Comparison of ENCODE assay signal across 21 mouse cellular contexts in the genomic region with DNA sequence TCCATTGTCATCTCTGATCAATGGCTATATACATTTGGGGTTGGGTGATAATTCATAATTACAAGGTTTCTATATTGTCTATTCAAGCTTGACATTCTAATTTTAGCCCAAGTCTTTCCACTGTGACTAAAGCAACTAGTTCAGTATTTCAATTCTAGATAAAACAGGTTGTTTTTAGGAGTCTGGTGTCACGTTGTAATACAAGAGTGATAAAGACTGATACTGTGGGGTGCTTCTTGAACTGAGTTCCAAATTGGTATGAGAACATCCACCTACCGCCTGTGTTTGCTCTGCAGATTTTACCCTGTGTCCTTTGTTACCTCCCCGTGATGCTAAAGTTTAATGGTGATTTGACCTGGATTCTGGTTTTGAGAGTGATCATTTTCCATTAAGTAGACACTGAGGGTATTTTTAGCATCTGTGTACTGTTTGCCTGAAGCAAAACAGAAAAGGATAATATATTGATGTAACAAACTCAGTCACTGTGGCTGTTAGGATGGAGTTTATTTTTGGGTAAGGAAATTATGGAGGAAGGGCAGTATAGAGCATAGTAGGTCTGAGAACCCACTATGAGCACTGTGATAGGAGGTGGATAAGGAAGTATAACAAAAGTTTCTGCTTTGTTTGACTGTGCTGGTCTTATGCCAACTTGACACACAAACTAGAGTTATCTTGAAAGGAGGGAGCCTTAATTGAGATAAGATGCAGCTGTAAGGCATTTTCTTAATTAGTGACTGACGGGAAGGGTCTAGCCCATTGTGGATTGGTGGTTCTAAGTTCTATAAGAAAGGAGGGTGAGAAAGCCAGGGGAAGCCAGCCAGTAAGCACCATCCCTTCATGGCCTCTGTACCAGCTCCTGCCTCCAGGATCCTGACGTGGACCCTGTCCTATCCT.
DNase-seq lines count a peak whose midpoint lies in the region; ATAC-seq and TF ChIP-seq lines count a peak whose summit lies in the region.
"Had no signal": no experiment of that assay in that cellular context is flagged by ENCODE, and none has a peak within 500 bp of the region (broad histone marks: within the 10 kb centered on the region; RNA-seq: fewer than 3 reads in every experiment).

No protein-coding gene starts in this region.

- peaks cover 36% of the 10 kb centered on the region for H3K4me1 ChIP-seq in liver, embryonic 15.5 days (replicated peaks)
- H3K4me1 ChIP-seq in liver, embryonic 12.5 days: peaks cover 22% of the 10 kb centered on the region
- peaks cover 14 to 17% of the 10 kb centered on the region in 2 experiments for H3K4me1 ChIP-seq in MEL (ENCODE audit: control insufficient read depth in 1 of 2, insufficient read depth in 2 of 2, low read length in 2 of 2)
- H3K4me1 ChIP-seq: embryonic facial prominence, embryonic 10.5 days; embryonic facial prominence, embryonic 12.5 days; forebrain, embryonic 13.5 days; forebrain, embryonic 15.5 days had no signal

- no peaks in the 10 kb centered on the region for H3K36me3 ChIP-seq in liver, embryonic 15.5 days (replicated peaks)
- no peaks in the 10 kb centered on the region for H3K36me3 ChIP-seq in liver, embryonic 12.5 days
- peaks cover 0 to 23% of the 10 kb centered on the region in 2 experiments; a peak in 2 of 4 replicates for H3K36me3 ChIP-seq in MEL (ENCODE audit: control insufficient read depth in 1 of 2, insufficient read depth in 2 of 2, low read length in 2 of 2)
- H3K36me3 ChIP-seq in splenic B cell, adult 2 months (ENCODE audit: control insufficient read depth, insufficient read depth, low read length, poor library complexity, severe bottlenecking): no peaks in the 10 kb centered on the region
- H3K36me3 ChIP-seq: embryonic facial prominence, embryonic 10.5 days; embryonic facial prominence, embryonic 12.5 days; forebrain, embryonic 15.5 days; G1E had no signal

- H3K4me2 ChIP-seq in liver, embryonic 15.5 days: no peak overlapping the region
- H3K4me2 ChIP-seq in liver, embryonic 12.5 days: no peak overlapping the region
- H3K4me2 ChIP-seq: embryonic facial prominence, embryonic 12.5 days; forebrain, embryonic 13.5 days; forebrain, embryonic 15.5 days had no signal

- no peak for TF ChIP-seq CTCF in MEL (IDR thresholded peaks at IDR 0.05 in 2 of 3, conservative IDR thresholded peaks at IDR 0.05 in 1 of 3; ENCODE audit: control insufficient read depth in 1 of 3, insufficient read depth in 1 of 3, low read depth in 2 of 3, low read length in 3 of 3, poor library complexity in 1 of 3, severe bottlenecking in 1 of 3)

- peak; percentile 54 to 59 for TF ChIP-seq EP300 in MEL (IDR thresholded peaks at IDR 0.05; ENCODE audit: low read depth in 1 of 2, low read length in 2 of 2)

- no peak for TF ChIP-seq RAD21 in MEL (IDR thresholded peaks at IDR 0.05; ENCODE audit: low read depth, low read length)

- peak; percentile 53 for DNase-seq in MEL (ENCODE audit: low read depth, low spot score)
- peak; percentile 51 for DNase-seq in splenic B cell, adult 2 months (ENCODE audit: low read depth, low spot score)
- DNase-seq in frontal cortex, postnatal 10 days (ENCODE audit: low spot score in 2 of 2): no peak
- DNase-seq in yolk sac, embryonic 10.5 days (ENCODE audit: low spot score): no peak
- DNase-seq: adrenal gland, adult 2 months; adrenal gland, postnatal 10 days; adrenal gland, postnatal 25 days; cerebellum, adult 11 months; cerebellum, adult 18-20 months; cerebellum, adult 8-10 months; cerebellum, adult 9-11 months; cerebellum, postnatal 14 days; cerebellum, postnatal 36 days; forebrain, postnatal 0 days had no signal

- H3K9me3 ChIP-seq in liver, embryonic 15.5 days (replicated peaks): no peaks in the 10 kb centered on the region
- H3K9me3 ChIP-seq in liver, embryonic 12.5 days (replicated peaks): no peaks in the 10 kb centered on the region
- H3K9me3 ChIP-seq in MEL (replicated peaks; ENCODE audit: insufficient read depth, low read length): no peaks in the 10 kb centered on the region
- H3K9me3 ChIP-seq: G1E had no signal

- 70% methylated on average over 5 of the region's 5 CpGs for WGBS in liver, embryonic 15.5 days (ENCODE audit: insufficient replicate concordance)
- 71% methylated on average over 5 of the region's 5 CpGs for WGBS in liver, embryonic 12.5 days (ENCODE audit: insufficient replicate concordance)

- no peak overlapping the region for H3K9ac ChIP-seq in liver, embryonic 15.5 days
- no peak overlapping the region for H3K9ac ChIP-seq in liver, embryonic 12.5 days
- H3K9ac ChIP-seq in MEL (ENCODE audit: control insufficient read depth, low read depth, low read length, poor library complexity, severe bottlenecking): no peak overlapping the region
- H3K9ac ChIP-seq: embryonic facial prominence, embryonic 12.5 days; forebrain, embryonic 13.5 days; forebrain, embryonic 15.5 days; forebrain, postnatal 0 days had no signal

- no peak for TF ChIP-seq POLR2A in MEL (IDR thresholded peaks at IDR 0.05; ENCODE audit: control insufficient read depth in 1 of 2, insufficient read depth in 1 of 2, low read depth in 1 of 2, low read length in 2 of 2, poor library complexity in 1 of 2)

- no peaks in the 10 kb centered on the region for H3K79me2 ChIP-seq in MEL (ENCODE audit: control insufficient read depth, insufficient read depth, low read length, poor library complexity)

- H3K27me3 ChIP-seq in liver, embryonic 15.5 days: no peaks in the 10 kb centered on the region
- 0 out of 2 replicates have a peak, but pooled peaks cover 7% of the 10 kb centered on the region for H3K27me3 ChIP-seq in liver, embryonic 12.5 days (replicated peaks)
- no peaks in the 10 kb centered on the region for H3K27me3 ChIP-seq in MEL (ENCODE audit: control insufficient read depth in 1 of 2, insufficient read depth in 2 of 2, low read length in 2 of 2)
- H3K27me3 ChIP-seq in splenic B cell, adult 2 months (ENCODE audit: control insufficient read depth, insufficient read depth, low read length, poor library complexity, severe bottlenecking): no peaks in the 10 kb centered on the region
- H3K27me3 ChIP-seq: embryonic facial prominence, embryonic 12.5 days; forebrain, embryonic 13.5 days; forebrain, embryonic 15.5 days had no signal

- no peak for ATAC-seq in liver, embryonic 15.5 days (ENCODE audit: insufficient read depth)
- no peak for ATAC-seq in liver, embryonic 12.5 days
- ATAC-seq: forebrain, embryonic 13.5 days; forebrain, embryonic 15.5 days; forebrain, postnatal 0 days had no signal

- H3K27ac ChIP-seq in liver, embryonic 15.5 days (replicated peaks): peak overlapping the region; percentile 11; the same call in 1 of the 2 replicates
- no peak overlapping the region for H3K27ac ChIP-seq in liver, embryonic 12.5 days
- peak overlapping the region; percentile 34; the same call in 1 of the 2 replicates for H3K27ac ChIP-seq in MEL (ENCODE audit: control insufficient read depth, low read depth, low read length)
- H3K27ac ChIP-seq: embryonic facial prominence, embryonic 10.5 days; embryonic facial prominence, embryonic 12.5 days; forebrain, embryonic 13.5 days; forebrain, embryonic 15.5 days had no signal

- H3K4me3 ChIP-seq in liver, embryonic 15.5 days (replicated peaks): no peak overlapping the region
- H3K4me3 ChIP-seq in liver, embryonic 12.5 days: no peak overlapping the region
- no peak overlapping the region for H3K4me3 ChIP-seq in MEL (ENCODE audit: control insufficient read depth in 1 of 2, insufficient read depth in 1 of 2, low read depth in 2 of 2, low read length in 2 of 2)
- H3K4me3 ChIP-seq: embryonic facial prominence, embryonic 10.5 days; embryonic facial prominence, embryonic 12.5 days; forebrain, embryonic 13.5 days; forebrain, embryonic 15.5 days had no signal

TF ChIP-seq in MEL, 35 proteins besides CTCF, POLR2A, EP300 and RAD21 (continues in another document):
- TF ChIP-seq NRF1 (IDR thresholded peaks at IDR 0.05; ENCODE audit: insufficient read depth, low read depth, low read length, poor library complexity, severe bottlenecking) (no peak), MYC (IDR thresholded peaks at IDR 0.05; ENCODE audit: low read depth, low read length) (no peak), POLR2AphosphoS5 (IDR thresholded peaks at IDR 0.05; ENCODE audit: borderline replicate concordance, low read depth, low read length) (no peak), CHD2 (IDR thresholded peaks at IDR 0.05; ENCODE audit: low read length) (no peak), MAFK (IDR thresholded peaks at IDR 0.05; ENCODE audit: borderline replicate concordance, low read depth, low read length) (no peak), NELFE (IDR thresholded peaks at IDR 0.05; ENCODE audit: low read depth, low read length) (no peak), TCF12 (IDR thresholded peaks at IDR 0.05; ENCODE audit: low read depth, low read length) (peak; percentile 71), TAL1 (IDR thresholded peaks at IDR 0.05; ENCODE audit: low read length) (no peak), ZKSCAN1 (IDR thresholded peaks at IDR 0.05; ENCODE audit: low read depth, low read length) (peak; percentile 100), BHLHE40 (IDR thresholded peaks at IDR 0.05; ENCODE audit: borderline replicate concordance, low read depth, low read length) (peak; percentile 72; the same call in 1 of the 2 replicates), MEF2A (IDR thresholded peaks at IDR 0.05; ENCODE audit: extremely low read depth, insufficient replicate concordance, low read depth, low read length, poor library complexity, severe bottlenecking) (peak; percentile 57; the same call in 1 of the 2 replicates), MXI1 (IDR thresholded peaks at IDR 0.05; ENCODE audit: low read depth, low read length) (no peak), MAZ (IDR thresholded peaks at IDR 0.05; ENCODE audit: low read depth, low read length) (peak; percentile 53; the same call in 1 of the 2 replicates), ELF1 (IDR thresholded peaks at IDR 0.05; ENCODE audit: low read depth, low read length) (no peak), TBP (IDR thresholded peaks at IDR 0.05; ENCODE audit: low read depth, low read length) (no peak), ETS1 (IDR thresholded peaks at IDR 0.05; ENCODE audit: low read depth, low read length) (peak; percentile 93), KAT2A (conservative IDR thresholded peaks at IDR 0.05; ENCODE audit: low read depth, low read length) (no peak), MAX (IDR thresholded peaks at IDR 0.05; ENCODE audit: low read length) (no peak), SIN3A (IDR thresholded peaks at IDR 0.05; ENCODE audit: low read length) (no peak; the same call in 1 of the 2 replicates), POLR2AphosphoS2 (IDR thresholded peaks at IDR 0.05; ENCODE audit: low read length) (no peak), HCFC1 (IDR thresholded peaks at IDR 0.05; ENCODE audit: low read depth, low read length) (no peak; the same call in 1 of the 2 replicates), ZMIZ1 (IDR thresholded peaks at IDR 0.05; ENCODE audit: low read depth, low read length) (0 out of 2 replicates have a peak, but pooled peaks have one; percentile 35), E2F4 (IDR thresholded peaks at IDR 0.05; ENCODE audit: borderline replicate concordance, low read depth, low read length) (no peak), CHD1 (IDR thresholded peaks at IDR 0.05; ENCODE audit: low read depth, low read length) (no peak), ZNF384 (IDR thresholded peaks at IDR 0.05; ENCODE audit: low read depth, low read length) (no peak)

Comparison
In these comparisons a context has a peak if more than half of its experiments do, and no peak if none do; other contexts are left out.
1. DNase-seq: peak in MEL (single experiment) and splenic B cell, adult 2 months (single experiment); none in frontal cortex, postnatal 10 days (0 of 2) and yolk sac, embryonic 10.5 days (single experiment).